Mouse (Mus musculus): ENCODE data around the gene Tbc1d4.

The Tbc1d4 gene

GRCm38 (mm10) chr14:101529194-101529593 lies 79.8 kb downstream of the Tbc1d4 start:
- DNase-seq: no peak

DNA sequence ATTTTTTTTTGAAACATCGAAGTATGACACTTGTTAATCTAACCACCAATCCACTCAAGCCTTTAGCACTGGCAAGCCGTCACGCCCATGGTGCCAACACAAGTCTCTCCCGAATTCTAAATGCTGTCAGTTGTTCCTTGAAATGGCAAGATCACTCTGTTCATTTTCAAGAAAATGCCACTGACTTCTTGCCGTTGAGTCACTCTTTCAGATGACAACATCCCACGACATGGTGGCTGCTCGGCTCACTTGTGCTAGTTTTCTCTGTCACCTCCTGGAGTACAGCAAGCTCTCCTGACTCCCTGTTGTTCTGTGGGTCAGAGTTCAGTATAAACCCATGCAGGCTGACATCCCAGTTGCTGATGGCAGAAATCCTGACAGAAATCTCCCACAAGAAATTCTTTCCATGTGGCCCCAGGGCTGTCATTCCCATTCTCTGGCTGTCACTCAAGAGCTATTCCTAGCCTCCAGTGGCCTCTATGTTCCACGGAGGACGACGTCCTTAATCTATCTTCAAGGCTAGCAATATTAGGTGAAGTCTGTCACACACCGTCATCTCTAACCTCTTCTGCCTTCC lies 81.5 kb downstream of the Tbc1d4 start:
- no peak for DNase-seq

GRCm38 (mm10) chr14:101526478-101526877 lies 82.5 kb downstream of the Tbc1d4 start:
- DNase-seq: no peak

DNA sequence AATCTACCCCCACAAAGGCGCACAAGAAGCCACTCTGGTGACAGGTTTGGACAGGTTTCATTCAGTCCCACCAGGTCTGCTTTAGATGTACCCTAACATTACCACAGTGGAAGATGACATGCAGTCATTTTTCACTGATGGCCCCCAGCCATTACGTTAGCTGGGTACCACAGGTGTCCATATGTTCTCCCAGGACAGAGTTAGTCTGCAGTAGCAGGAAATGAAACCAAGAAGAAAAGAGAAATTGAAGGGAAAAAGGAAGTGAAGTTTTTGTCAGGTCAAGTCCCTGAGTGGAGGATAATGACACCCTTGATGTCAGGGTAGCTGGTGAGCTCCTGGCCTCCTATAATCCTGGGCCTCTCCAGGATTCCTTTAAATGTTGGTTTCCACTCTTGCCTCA lies 89.0 kb downstream of the Tbc1d4 start:
- no peak for DNase-seq

DNA sequence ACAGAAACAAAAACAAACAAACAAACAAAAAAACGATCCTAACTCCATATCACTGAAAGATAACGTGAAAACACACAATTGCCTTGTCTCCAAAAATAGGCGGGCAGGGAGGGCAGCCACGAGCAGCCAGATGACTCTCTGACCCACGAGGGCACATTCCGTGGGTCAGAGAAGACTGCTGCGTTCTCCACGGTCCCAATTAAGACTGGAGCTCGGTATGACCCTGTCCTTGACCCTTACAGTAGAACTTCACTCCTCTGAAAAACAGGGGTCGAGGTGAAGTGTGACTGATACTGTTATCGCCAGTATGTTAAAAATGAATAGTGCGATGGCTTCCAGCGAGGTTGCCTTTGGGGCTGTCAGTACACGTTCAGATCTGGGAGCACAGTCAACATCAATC lies 90.7 kb downstream of the Tbc1d4 start:
- no peak for DNase-seq

DNA sequence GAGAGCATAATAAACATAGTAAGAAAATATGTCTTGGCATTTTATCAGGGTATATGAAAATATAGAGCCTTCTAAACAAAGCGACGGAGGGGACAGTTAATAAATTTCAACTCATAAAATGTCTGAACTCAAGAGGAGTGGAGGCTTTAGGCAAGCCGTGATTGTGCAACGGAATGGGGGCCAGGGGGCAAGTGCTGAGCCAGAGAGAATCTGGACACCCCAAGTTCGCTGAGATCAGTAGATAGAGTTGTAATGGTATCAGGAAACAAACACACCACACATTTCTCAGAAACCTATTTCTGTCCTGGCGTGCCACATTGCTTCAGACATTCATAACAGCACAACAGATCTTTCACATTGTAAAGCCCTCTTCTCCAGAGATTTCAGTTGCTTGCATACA lies 91.2 kb downstream of the Tbc1d4 start:
- peak; percentile 42 for DNase-seq

- DNase-seq: peak; percentile 77
Measured at GRCm38 (mm10) chr14:101517341-101517740, 91.7 kb downstream of the Tbc1d4 start.

DNA sequence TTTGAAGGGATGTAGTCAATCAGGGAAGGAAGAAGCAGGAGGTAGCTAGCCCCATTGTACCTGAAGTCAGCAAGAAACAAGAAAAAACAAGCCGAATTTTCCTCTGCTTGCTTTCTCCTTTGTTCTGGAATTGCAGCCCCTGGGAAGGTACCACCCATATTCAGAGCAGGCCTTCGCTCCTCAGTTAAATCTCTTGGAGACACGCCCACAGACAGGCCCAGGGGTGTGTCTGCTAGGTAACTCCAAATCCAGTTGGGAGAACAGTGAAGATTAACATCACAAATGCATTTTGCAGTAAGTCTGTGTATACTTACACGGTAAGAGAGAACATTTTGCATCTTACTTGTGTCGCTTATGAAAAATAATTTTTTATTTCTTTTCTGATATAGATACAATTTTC lies 92.1 kb downstream of the Tbc1d4 start:
- DNase-seq: no peak

DNA sequence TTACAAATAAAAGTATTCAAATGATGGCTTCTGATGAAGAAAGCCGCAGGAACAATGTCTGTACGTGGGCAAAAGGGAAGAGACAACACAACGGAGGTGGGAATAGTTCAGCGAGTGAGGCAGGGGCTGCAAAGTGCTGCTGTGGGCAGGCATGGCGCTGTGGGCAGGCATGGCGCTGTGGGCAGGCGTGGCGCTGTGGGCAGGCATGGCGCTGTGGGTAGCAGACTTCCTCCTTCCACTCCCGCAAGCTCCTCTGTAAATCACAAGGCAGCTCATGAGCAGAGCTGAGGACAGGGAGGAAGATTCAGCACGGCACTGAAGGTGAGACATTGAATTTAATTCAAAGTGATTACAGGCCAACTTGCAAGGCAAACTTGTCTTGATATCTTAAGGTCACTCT lies 93.0 kb downstream of the Tbc1d4 start:
- no peak for DNase-seq

DNA sequence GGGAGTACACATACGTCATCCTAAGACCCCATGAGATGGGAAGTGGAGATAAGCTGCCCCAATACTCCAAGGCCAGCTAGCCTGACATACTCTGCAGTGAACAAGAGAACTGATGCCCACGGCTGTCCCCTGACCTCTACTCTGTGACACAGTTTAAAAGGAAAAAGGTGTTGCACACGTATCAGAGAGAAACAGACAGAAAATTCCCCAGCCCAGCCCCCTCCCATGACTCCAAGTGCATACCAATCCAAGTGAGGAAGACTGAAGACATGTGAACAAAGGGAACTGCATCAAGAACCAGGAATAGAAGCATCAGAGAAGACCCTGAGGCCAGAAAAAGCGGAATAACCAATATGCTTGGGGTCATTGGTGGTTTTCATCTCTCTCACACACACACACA lies 93.7 kb downstream of the Tbc1d4 start:
- no peak for DNase-seq

- no peak for DNase-seq
Measured at GRCm38 (mm10) chr14:101514557-101514971, 94.4 kb downstream of the Tbc1d4 start.

DNA sequence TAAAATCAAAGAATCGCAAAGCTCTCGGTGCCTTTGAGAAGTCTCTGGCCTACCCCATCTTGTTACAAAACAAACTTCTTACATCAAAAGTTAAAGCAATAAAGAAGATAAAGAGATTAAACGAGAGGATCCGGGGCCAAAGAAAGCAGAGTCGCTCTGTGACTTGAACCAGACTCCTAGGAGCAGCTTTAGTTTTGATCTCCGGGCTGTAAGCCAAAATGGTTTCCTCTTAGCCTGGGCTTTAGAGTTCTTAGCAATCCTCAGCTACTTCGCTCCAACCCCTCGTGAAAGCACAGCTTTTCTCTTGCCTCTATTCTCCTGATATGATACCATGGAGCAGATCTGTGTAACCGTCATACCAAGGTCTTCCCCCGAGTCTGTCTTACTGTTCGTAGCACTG lies 95.8 kb downstream of the Tbc1d4 start:
- DNase-seq: no peak

DNA sequence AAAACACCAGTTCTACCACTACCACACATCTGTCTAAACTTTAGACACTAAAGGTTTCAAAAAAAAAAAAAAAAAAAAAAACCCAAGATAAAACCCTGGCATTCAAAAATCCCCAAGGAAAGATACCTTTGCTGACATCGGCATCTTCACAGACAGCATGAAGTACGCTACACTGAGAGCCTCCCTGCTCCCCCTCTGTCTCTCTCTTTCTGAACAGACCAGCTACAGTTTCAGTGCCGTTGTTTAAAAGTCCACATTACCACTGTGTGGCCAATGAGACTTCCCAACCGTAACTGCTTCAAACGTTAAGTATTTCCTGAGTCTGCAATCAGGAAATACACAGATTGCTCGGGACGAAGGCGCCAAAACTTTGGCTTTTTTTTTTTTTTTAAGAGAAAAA lies 97.6 kb downstream of the Tbc1d4 start:
- DNase-seq: no peak

- DNase-seq: no peak
Measured at GRCm38 (mm10) chr14:101510540-101511313, 98.3 kb downstream of the Tbc1d4 start.

DNA sequence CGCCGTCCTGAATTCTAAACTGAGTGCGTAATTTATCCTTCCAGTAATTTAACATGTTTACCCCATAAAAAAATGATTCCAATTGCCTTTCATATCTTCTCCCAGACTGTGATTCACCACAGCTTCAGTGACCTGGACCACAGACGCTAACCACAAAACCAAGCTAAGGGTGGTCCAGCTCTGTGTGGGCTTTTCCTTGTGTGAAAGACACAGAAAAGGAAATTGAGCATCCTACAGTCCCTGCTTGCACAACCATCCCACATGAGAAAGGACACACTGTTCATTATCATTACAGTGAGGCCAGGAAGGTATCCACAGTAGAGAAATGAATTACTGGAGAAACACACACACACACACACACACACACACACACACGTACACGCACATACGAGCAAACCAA lies 99.2 kb downstream of the Tbc1d4 start:
- DNase-seq: no peak

DNA sequence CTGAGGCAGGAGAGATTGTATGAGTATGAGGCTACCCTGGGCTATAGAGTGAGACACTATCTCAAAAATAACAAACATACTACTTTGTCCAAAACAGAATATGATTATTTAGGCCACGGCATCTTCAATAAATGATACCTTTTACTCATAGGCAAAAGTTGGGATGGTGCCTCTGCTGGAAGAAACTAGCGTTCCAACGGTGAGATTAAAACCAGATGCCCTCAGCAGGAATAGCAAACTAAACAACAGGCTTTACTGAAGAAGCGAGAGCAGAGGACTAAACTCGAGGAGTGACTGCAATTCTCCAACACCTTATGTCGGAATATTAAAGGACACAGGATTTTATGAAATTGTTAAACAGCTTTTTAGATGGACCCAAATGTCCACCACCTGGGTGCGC lies 101.0 kb downstream of the Tbc1d4 start:
- DNase-seq: no peak

DNA sequence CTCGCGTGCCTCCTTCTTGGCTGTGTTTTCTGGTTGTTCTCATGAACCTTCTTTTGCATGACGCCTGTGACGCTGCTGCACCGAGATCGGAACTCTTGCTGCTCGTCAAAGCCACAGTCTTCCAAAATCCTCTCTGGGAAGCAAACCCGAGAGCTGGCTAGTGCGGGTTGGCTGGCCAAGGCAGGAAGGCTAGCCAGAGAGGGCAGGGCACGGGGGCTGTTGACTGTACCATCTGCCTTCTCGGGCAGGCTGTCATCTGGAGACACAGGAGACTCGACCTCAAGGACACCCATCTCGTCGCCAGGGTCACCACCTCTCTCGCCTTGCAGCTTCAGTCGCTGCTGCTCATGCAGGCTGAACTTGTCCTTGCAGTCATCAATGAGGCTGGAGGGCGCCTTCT lies 101.8 kb downstream of the Tbc1d4 start:
- DNase-seq: no peak

DNA sequence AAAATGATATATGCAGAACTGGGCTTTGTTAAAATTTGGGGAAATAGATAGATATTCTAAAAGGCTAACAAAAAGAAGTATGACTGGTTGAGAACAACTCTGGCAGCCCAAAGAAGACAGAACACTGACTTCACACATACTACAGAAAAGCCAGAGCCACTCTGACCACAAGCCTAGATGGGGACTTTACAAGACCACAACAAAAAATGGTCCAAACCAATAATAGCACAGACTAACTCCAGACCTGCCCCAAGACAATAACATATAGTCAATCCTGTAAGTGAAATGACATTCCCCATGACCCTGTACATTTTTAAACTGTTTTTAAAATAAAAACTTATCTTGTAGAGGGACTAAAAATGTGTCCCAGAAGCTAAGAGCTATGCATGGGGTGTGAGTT lies 103.2 kb downstream of the Tbc1d4 start:
- no peak for DNase-seq

GRCm38 (mm10) chr14:101504473-101505200 lies 104.4 kb downstream of the Tbc1d4 start:
- no peak for DNase-seq

DNA sequence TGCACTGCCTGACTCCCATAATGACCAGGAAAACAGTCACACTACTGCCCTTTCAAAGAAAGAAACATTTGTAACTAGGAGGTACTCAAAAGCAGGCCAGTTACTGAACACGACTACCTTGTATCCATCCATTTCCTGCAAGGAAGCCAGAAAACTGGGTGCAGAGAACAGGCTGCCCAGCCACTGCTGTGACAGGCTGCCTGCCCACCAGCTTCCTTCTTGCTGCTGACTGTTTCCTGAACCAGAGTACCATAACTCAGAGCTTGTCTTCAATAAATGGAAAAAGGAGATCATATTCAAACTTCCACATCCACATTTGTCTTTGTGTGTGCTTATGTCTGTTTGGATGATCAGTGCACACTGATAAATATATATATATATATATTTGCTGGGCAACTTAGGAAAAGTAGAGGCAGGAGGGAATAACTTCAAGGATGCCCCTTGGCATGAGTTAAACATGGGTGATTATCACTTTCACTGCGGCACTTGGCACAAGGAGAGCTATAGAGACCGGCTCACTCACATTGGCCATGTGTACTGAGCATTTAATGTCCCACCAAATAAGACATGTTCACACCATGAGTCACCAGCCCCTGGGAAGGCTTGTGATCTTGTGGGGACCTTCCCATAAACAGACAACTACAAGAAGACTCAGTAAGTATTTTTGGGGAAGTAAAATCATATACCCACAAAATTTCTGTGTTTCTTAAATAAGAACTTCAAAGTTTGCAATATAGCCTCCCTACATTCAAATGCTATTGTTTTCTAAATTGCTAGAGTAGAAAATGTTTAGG lies 105.6 kb downstream of the Tbc1d4 start:
- no peak for DNase-seq

GRCm38 (mm10) chr14:101501868-101502267 lies 107.1 kb downstream of the Tbc1d4 start:
- DNase-seq: no peak

GRCm38 (mm10) chr14:101501452-101501851 lies 107.5 kb downstream of the Tbc1d4 start:
- DNase-seq: no peak

DNA sequence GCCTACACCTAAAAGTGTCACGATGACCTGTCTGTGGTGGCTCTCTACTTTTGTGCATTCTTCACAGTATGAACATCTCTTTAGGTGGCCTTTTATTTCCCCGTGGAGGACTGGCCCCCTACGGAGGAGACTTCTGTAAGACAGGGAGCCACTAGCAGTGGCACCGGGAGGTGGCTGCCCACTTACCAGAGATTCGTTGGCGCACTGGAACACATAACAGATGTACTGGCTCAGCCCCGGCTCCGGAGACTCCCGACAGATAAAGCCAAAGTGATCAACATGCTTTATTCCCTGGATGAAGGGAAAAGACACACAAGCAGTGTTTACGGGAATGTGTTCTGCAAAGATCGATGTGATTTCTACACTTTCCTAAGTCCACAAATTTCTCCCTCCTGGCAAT lies 108.2 kb downstream of the Tbc1d4 start:
- no peak for DNase-seq
